Mouse (Mus musculus) thymus, adult 2 months (tissue): ENCODE results near the gene Pdzd7. TPM values are rescaled to one million over a fixed set of nuclear protein-coding genes. Genes with fewer than 3 reads are reported as not detected.

Experiments
- DNase-seq: peaks from one replicate; pipeline ENCODE4 v3.0.0; 2021
- H3K27ac ChIP-seq: fragments of 200-500 bp; 2 replicates; pipeline ENCODE4 v1.5.1; 2012; ENCODE audit warnings: low read length, control low read depth; ENCODE audit not compliant: control insufficient read depth, insufficient read depth
- H3K27me3 ChIP-seq: fragments of 200-500 bp; 2 replicates; pipeline ENCODE4 v1.6.1; 2012; ENCODE audit warnings: mild to moderate bottlenecking, low read length, moderate library complexity, mixed read lengths; ENCODE audit not compliant: control insufficient read depth, insufficient read depth
- H3K36me3 ChIP-seq: fragments of 200-500 bp; 2 replicates; pipeline ENCODE4 v1.6.1; 2012; ENCODE audit warnings: mild to moderate bottlenecking, low read length, moderate library complexity; ENCODE audit not compliant: control insufficient read depth, insufficient read depth
- H3K4me1 ChIP-seq: fragments of 200-500 bp; replicated peaks from 2 replicates; pipeline ENCODE4 v1.6.1; 2012; ENCODE audit warnings: low read length; ENCODE audit not compliant: control insufficient read depth, insufficient read depth
- H3K4me3 ChIP-seq: fragments of 200-500 bp; 2 replicates; pipeline ENCODE4 v1.5.1; 2012; ENCODE audit warnings: mild to moderate bottlenecking, low read length, control low read depth, moderate library complexity; ENCODE audit not compliant: control insufficient read depth, insufficient read depth
- CTCF ChIP-seq: fragments of 200-500 bp; IDR thresholded peaks from 2 replicates; pipeline ENCODE4 v1.5.1; 2012; ENCODE audit warnings: mild to moderate bottlenecking, control low read depth, low read length, moderate library complexity, borderline replicate concordance; ENCODE audit not compliant: control insufficient read depth, poor library complexity, insufficient read depth; ENCODE audit errors: extremely low read depth
- POLR2A ChIP-seq: fragments of 200-500 bp; IDR thresholded peaks from 2 replicates; pipeline ENCODE4 v1.6.1; 2012; ENCODE audit warnings: mild to moderate bottlenecking, low read length, control low read depth, moderate library complexity; ENCODE audit not compliant: control insufficient read depth, poor library complexity, insufficient read depth; ENCODE audit errors: extremely low read depth
- WGBS: fragments of 180-500 bp; shearing (Covaris S2); methylation state at CpG from one replicate; pipeline ENCODE4 v1.1.7; 2018; 5-methylcytosine and 5-hydroxymethylcytosine counted together
- polyA plus RNA-seq: library from polyadenylated mRNA; depleted of rRNA; stranded (reverse); fragments of >200 nt; gene quantifications from 2 replicates; pipeline ENCODE4 v1.2.3, GENCODE M21; 2012

The Pdzd7 gene
- polyA plus RNA-seq, 1 experiment, result 0.47 TPM

DNA sequence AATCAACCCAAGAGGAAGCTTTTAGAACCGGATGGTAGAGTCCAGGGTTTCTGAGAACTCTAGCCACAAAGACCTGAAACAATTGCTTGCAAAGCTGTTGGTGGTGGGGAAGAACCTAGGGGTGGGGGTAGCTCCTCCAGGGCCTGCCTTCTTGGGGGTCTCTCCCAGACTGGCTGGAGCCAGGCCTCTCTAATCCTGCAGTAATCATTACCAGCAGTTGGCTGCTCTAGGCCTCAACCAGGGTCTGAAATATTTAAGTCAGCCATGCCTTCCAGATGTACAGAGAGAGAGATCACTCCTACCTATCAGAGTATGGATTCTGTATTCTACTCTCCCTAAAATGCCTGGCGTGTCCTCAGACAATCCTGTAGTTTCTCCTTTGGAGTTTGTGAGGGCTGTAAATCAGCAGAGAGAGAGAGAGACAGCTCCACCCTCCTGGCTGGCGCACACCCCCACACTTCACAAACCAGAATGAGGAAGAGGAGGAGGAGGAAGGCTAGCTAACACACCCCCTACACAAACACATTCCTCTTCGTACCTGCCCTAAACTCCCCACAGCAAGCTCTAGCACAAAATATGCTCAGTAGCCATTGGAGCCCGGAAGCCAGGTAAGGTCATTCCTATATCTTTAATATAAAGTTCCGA, 31.8 kb downstream of the Pdzd7 start:
- no peak for TF ChIP-seq POLR2A
- TF ChIP-seq CTCF, result no peak
- Histone ChIP-seq H3K4me1 (peaks cover 34% of the 10 kb centered on the region), H3K36me3 (no peaks in the 10 kb centered on the region), H3K27me3 (no peaks in the 10 kb centered on the region; the same call in 1 of the 2 replicates), H3K4me3 (no peak overlapping the region), H3K27ac (no peak overlapping the region)
- DNase-seq, result no peak
- WGBS, result 57% methylated on average over 6 of the region's 6 CpGs

GRCm38 (mm10) chr19:45012636-45013035, 32.9 kb downstream of the Pdzd7 start:
- no peak for DNase-seq
- H3K4me3 ChIP-seq, result no peak overlapping the region
- H3K36me3 ChIP-seq, result no peaks in the 10 kb centered on the region
- 64% methylated on average over 6 of the region's 6 CpGs for WGBS
- no peak for TF ChIP-seq CTCF
- TF ChIP-seq POLR2A, result no peak
- peaks cover 29% of the 10 kb centered on the region for H3K4me1 ChIP-seq
- no peak overlapping the region for H3K27ac ChIP-seq
- H3K27me3 ChIP-seq, result no peaks in the 10 kb centered on the region

DNA sequence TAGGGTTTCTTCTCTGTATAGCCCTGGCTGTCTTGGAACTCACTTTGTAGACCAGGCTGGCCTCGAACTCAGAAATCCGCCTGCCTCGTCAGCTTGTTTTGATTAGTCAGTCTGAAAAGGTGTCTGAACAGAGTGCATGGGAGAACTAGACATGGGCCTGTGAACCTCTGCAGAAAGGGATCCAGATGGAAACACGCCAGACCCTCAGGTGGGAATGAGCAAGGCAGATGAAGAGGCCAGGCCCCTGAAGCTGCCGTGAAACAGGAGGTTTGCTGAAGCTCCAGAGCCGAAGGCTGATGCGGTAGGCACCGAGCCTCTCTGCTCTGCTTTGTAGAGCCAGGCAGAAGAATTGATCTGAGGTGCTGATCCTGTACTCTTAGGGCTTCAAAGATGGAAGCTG, 33.3 kb downstream of the Pdzd7 start:
- 95% methylated on average over 8 of the region's 8 CpGs for WGBS

DNA sequence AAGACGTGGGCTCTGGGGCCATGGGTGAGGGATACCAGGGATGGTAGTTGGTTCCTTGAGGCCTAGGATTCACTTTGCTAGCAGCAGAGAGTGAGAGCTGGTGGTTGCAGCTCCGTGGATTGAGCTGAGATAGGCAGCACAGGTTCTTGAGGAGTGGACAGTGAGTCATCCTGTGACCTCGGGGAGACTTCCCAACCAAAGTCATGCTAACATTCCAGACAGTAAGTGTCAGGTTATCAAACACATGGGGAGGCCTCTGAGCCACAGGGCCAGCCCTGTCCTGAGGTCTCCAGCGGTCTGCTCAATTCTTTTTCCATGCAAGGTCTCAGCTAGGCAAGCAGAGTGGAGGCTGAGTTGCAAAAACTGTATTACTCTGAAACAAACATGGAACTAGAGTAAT, 34.9 kb downstream of the Pdzd7 start:
- H3K4me1 ChIP-seq, result peaks cover 19% of the 10 kb centered on the region
- no peak for DNase-seq
- H3K27me3 ChIP-seq, result no peaks in the 10 kb centered on the region
- no peak overlapping the region for H3K4me3 ChIP-seq
- H3K36me3 ChIP-seq, result no peaks in the 10 kb centered on the region
- no peak overlapping the region for H3K27ac ChIP-seq
- WGBS, result 97% methylated on average over 4 of the region's 4 CpGs
- TF ChIP-seq CTCF (no peak), POLR2A (no peak)

More for the DNA sequence above, 33.3 kb downstream of the Pdzd7 start:
- no peak overlapping the region for H3K27ac ChIP-seq
- H3K4me1 ChIP-seq, result peaks cover 29% of the 10 kb centered on the region
- H3K4me3 ChIP-seq, result no peak overlapping the region
- no peaks in the 10 kb centered on the region for H3K36me3 ChIP-seq
- TF ChIP-seq CTCF, result no peak
- no peak for TF ChIP-seq POLR2A
- H3K27me3 ChIP-seq, result no peaks in the 10 kb centered on the region
- DNase-seq, result no peak

DNA sequence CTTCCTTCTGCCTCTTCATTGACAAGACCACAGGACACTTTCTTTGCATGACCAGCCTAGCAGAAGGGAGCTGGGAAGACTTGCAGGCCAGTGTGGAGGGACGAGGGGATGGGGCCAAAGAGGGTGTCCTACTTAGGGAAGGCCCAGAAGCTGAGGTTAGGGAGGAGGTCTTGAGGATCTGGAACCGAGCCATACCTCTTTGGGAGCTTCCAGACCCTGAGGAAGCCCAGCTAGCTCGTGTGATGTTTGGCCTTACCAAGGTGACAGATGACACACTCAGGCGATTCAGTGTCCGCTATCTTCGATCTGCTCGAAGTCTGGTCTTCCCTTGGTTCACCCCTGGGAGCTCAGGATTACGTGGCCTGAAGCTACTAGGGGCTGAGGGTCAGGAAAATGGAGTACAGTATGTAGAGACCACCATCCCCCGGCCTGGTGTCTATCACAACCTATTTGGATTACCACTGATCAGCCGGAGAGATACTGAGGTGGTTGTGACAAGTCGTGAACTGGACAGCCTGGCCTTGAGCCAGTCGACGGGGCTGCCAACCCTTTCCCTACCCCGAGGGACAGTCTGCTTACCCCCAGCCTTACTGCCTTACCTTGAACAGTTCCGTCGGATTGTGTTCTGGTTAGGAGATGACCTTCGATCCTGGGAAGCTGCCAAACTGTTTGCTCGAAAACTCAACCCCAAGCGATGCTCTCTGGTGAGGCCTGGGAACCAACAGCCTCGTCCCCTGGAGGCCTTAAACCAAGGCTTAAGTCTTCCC, 37.9 kb downstream of the Pdzd7 start:
- no peak overlapping the region for H3K4me3 ChIP-seq
- TF ChIP-seq CTCF, result no peak
- no peak for TF ChIP-seq POLR2A
- WGBS, result 90% methylated on average over 20 of the region's 20 CpGs
- H3K4me1 ChIP-seq, result peaks cover 14% of the 10 kb centered on the region
- H3K27me3 ChIP-seq, result no peaks in the 10 kb centered on the region
- no peaks in the 10 kb centered on the region for H3K36me3 ChIP-seq
- DNase-seq, result no peak
- H3K27ac ChIP-seq, result no peak overlapping the region

GRCm38 (mm10) chr19:45007021-45007420, 38.5 kb downstream of the Pdzd7 start:
- H3K27ac ChIP-seq, result no peak overlapping the region
- peaks cover 14% of the 10 kb centered on the region for H3K4me1 ChIP-seq
- 23% methylated on average over 17 of the region's 17 CpGs for WGBS
- TF ChIP-seq CTCF (no peak), POLR2A (no peak)
- H3K27me3 ChIP-seq, result no peaks in the 10 kb centered on the region
- H3K36me3 ChIP-seq, result no peaks in the 10 kb centered on the region
- peak overlapping the region; percentile 23 for H3K4me3 ChIP-seq
- DNase-seq, result no peak
